Mouse (Mus musculus): ENCODE data around the gene Tac1. TPM values are rescaled to one million over a fixed set of nuclear protein-coding genes. Genes with fewer than 3 reads are reported as not detected.

The Tac1 gene
- not detected for polyA plus RNA-seq (2017; shearing (Covaris generic))

DNA sequence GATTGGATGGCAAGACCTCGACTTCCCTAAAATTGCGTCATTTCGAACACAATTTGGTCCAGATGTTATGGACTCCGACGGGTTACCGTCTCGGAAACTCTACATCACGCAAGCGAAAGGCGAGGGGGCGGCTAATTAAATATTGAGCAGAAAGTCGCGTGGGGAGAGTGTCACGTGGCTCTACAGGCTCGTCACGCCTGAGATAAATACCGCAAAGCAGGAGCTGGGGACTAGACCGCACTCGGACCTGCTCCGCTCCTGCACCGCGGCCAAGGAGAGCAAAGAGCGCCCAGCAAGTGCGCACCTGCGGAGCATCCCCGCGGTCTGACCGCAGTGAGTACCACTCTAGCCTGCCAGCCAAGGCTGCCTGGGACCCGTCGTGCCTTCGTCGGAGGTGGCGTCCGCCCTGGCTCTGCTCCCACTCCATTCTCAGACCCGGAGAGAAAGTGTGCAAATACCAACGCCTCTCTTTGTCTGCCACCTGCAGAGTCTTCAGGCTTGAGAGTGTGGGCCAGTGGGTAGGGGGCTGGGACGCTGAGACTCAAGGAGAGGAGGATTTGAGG is at the start of gene Tac1:
Gene Tac1, plus strand, starts transcription at position 51 of the 563 bp plus-strand sequence.

Other genes with a start within 250 kb of the Tac1 start
- gene Asns, start 138.4 kb downstream of the Tac1 start, polyA plus RNA-seq (2017; shearing (Covaris generic)) = 6.5 TPM

Measured in inflammation-experienced regulatory T-cells, adult 16 weeks (primary cell).